Mouse (Mus musculus) midbrain, postnatal 0 days (tissue): Measurements from ENCODE around the gene Teddm3. TPM values are rescaled to one million over a fixed set of nuclear protein-coding genes. Genes with fewer than 3 reads are reported as not detected.
"Not testable (repeated sequence)": the region's sequence is repeated elsewhere in the genome, so short reads cannot be mapped to it uniquely, and the experiment has no call there.

Experiments used
- ATAC-seq: fragments of 200-750 bp; cut with Nextera tagmentation; 2 replicates; pipeline ENCODE4 v1.8.0; 2017; ENCODE audit warnings: moderate number of reproducible peaks, mild to moderate bottlenecking, moderate TSS enrichment, moderate library complexity; ENCODE audit not compliant: low FRiP score
- DNase-seq: peaks from one replicate; pipeline ENCODE4 v3.0.0-alpha.2; 2015; ENCODE audit warnings: low spot score
- H3K27ac ChIP-seq: fragments of 300-500 bp; sonication (generic); 2 replicates; pipeline ENCODE4 v1.5.1; 2014; ENCODE audit warnings: low read depth, mild to moderate bottlenecking, low read length, mixed read lengths
- H3K27me3 ChIP-seq: fragments of 300-500 bp; sonication (generic); 2 replicates; pipeline ENCODE4 v1.6.1; 2014; ENCODE audit warnings: low read length, control low read depth, mixed read lengths; ENCODE audit not compliant: insufficient read depth
- H3K36me3 ChIP-seq: fragments of 300-500 bp; sonication (generic); 2 replicates; pipeline ENCODE4 v1.6.1; 2014; ENCODE audit warnings: low read length, control low read depth, mixed read lengths; ENCODE audit not compliant: insufficient read depth
- H3K4me1 ChIP-seq: fragments of 300-500 bp; sonication (generic); 2 replicates; pipeline ENCODE4 v1.6.1; 2014; ENCODE audit warnings: mild to moderate bottlenecking, control low read depth, antibody characterized with exemption, low read length, mixed read lengths; ENCODE audit not compliant: insufficient read depth
- H3K4me2 ChIP-seq: fragments of 300-500 bp; sonication (generic); 2 replicates; pipeline ENCODE4 v1.6.1; 2014; ENCODE audit warnings: low read depth, mild to moderate bottlenecking, low read length, mixed read lengths; ENCODE audit not compliant: poor library complexity, severe bottlenecking
- H3K4me3 ChIP-seq: fragments of 300-500 bp; sonication (generic); 2 replicates; pipeline ENCODE4 v1.5.1; 2014; ENCODE audit warnings: low read depth, mild to moderate bottlenecking, low read length, moderate library complexity
- H3K9ac ChIP-seq: fragments of 300-500 bp; sonication (generic); replicated peaks from 2 replicates; pipeline ENCODE4 v1.6.1; 2014; ENCODE audit warnings: mild to moderate bottlenecking, low read length, moderate library complexity, mixed read lengths; ENCODE audit not compliant: poor library complexity, severe bottlenecking
- H3K9me3 ChIP-seq: fragments of 300-500 bp; sonication (generic); 2 replicates; pipeline ENCODE4 v1.6.1; 2016; ENCODE audit warnings: low read length, control low read depth
- CTCF ChIP-seq: IDR thresholded peaks from 2 replicates; pipeline ENCODE4 v1.5.1; 2016; ENCODE audit warnings: antibody characterized with exemption, mild to moderate bottlenecking
- WGBS: fragments of 180-500 bp; shearing (Covaris S2); extraction: QIAGEN DNeasy Blood & Tissue Kit; methylation state at CpG from one replicate; pipeline ENCODE4 v1.1.7; 2014; 5-methylcytosine and 5-hydroxymethylcytosine counted together
- polyA plus RNA-seq: library from polyadenylated mRNA; unstranded; fragments of >200 nt; fragmentation: Nextera tagmentation; extraction: Ambion mirVana; gene quantifications from 2 replicates; pipeline ENCODE4 v1.2.1, GENCODE M21; 2015
- total RNA-seq: library from RNA; depleted of rRNA; stranded (reverse); fragments of >200 nt; gene quantifications from 2 replicates; pipeline ENCODE4 v1.2.3, GENCODE M21; 2014

The Teddm3 gene
- total and polyA plus RNA-seq, 2 experiments from 2014 or later: 0.11 to 0.33 TPM

GRCm38 (mm10) chr16:21151564-21152361 is 2.0 kb downstream of the Teddm3 start:
- H3K4me1 ChIP-seq: no peaks in the 10 kb centered on the region
- no peak for TF ChIP-seq CTCF
- no peak for ATAC-seq
- DNase-seq: peak; percentile 1
- H3K27me3 ChIP-seq: no peaks in the 10 kb centered on the region
- no peaks in the 10 kb centered on the region for H3K36me3 ChIP-seq
- no peak overlapping the region for H3K4me2 ChIP-seq
- no peak overlapping the region for H3K4me3 ChIP-seq
- 66% methylated on average over 4 of the region's 4 CpGs for WGBS
- H3K9ac ChIP-seq: no peak overlapping the region
- H3K27ac ChIP-seq: no peak overlapping the region
- no peaks in the 10 kb centered on the region for H3K9me3 ChIP-seq

GRCm38 (mm10) chr16:21149896-21150295 is 3.9 kb downstream of the Teddm3 start:
- H3K36me3 ChIP-seq: no peaks in the 10 kb centered on the region
- H3K9me3 ChIP-seq: no peaks in the 10 kb centered on the region
- no peaks in the 10 kb centered on the region for H3K27me3 ChIP-seq
- H3K27ac ChIP-seq: no peak overlapping the region
- DNase-seq: no peak
- H3K9ac ChIP-seq: no peak overlapping the region
- H3K4me3 ChIP-seq: no peak overlapping the region
- no peak overlapping the region for H3K4me2 ChIP-seq
- no peak for TF ChIP-seq CTCF
- no peak for ATAC-seq
- H3K4me1 ChIP-seq: no peaks in the 10 kb centered on the region

- not testable (repeated sequence) for DNase-seq, H3K9me3 ChIP-seq, H3K9ac ChIP-seq, H3K4me1 ChIP-seq, H3K27me3 ChIP-seq, H3K27ac ChIP-seq, H3K4me2 ChIP-seq, ATAC-seq, H3K36me3 ChIP-seq, H3K4me3 ChIP-seq
- WGBS: 87% methylated on average over 1 of the region's 1 CpGs
Observed at GRCm38 (mm10) chr16:21148451-21148850, 5.3 kb downstream of the Teddm3 start.

GRCm38 (mm10) chr16:21136312-21137083 is 17.3 kb downstream of the Teddm3 start:
- H3K27ac ChIP-seq: no peak overlapping the region
- 52% methylated on average over 1 of the region's 1 CpGs for WGBS
- H3K4me3 ChIP-seq: no peak overlapping the region
- DNase-seq (no peak), ATAC-seq (no peak)
- no peak overlapping the region for H3K4me2 ChIP-seq
- no peaks in the 10 kb centered on the region for H3K9me3 ChIP-seq
- no peak overlapping the region for H3K9ac ChIP-seq
- H3K27me3 ChIP-seq: no peaks in the 10 kb centered on the region
- H3K36me3 ChIP-seq: no peaks in the 10 kb centered on the region
- no peak for TF ChIP-seq CTCF
- no peaks in the 10 kb centered on the region for H3K4me1 ChIP-seq

- not testable (repeated sequence) for H3K27me3 ChIP-seq, H3K27ac ChIP-seq, ATAC-seq, H3K4me2 ChIP-seq, DNase-seq, H3K4me3 ChIP-seq, H3K9ac ChIP-seq, H3K36me3 ChIP-seq, H3K9me3 ChIP-seq, H3K4me1 ChIP-seq
- 85% methylated on average over 3 of the region's 3 CpGs for WGBS
Observed at GRCm38 (mm10) chr16:21127666-21128065, 26.1 kb downstream of the Teddm3 start.

GRCm38 (mm10) chr16:21122776-21123175 is 31.0 kb downstream of the Teddm3 start:
- not testable (repeated sequence) for H3K9me3 ChIP-seq, H3K27ac ChIP-seq, H3K4me3 ChIP-seq, H3K27me3 ChIP-seq, H3K4me1 ChIP-seq, H3K9ac ChIP-seq, H3K36me3 ChIP-seq, DNase-seq, ATAC-seq, H3K4me2 ChIP-seq
- 69% methylated on average over 2 of the region's 2 CpGs for WGBS
